Mouse (Mus musculus) megakaryocyte, adult 5-6 weeks (primary cell): ENCODE data around the gene Zbtb44. TPM values are rescaled to one million over a fixed set of nuclear protein-coding genes. Genes with fewer than 3 reads are reported as not detected.

Experiments
- ATAC-seq: 2 replicates; pipeline ENCODE4 v1.8.0; 2016; ENCODE audit warnings: mild to moderate bottlenecking, inconsistent platforms; ENCODE audit not compliant: poor library complexity, severe bottlenecking
- total RNA-seq, 2 experiments: library from RNA; stranded (forward) in 1 of 2; stranded (reverse) in 1 of 2; fragments of 153-499, 151-499 nt in 1 of 2; fragments of 221-1000, 200-1000 nt in 1 of 2; gene quantifications; 2 replicates each; pipeline versions ENCODE4 v1.2.3 to v1.2.4; 2015 to 2017

Zbtb44 gene
- total RNA-seq, 2 experiments from 2014 or later: 25.0 to 38.3 TPM

DNA sequence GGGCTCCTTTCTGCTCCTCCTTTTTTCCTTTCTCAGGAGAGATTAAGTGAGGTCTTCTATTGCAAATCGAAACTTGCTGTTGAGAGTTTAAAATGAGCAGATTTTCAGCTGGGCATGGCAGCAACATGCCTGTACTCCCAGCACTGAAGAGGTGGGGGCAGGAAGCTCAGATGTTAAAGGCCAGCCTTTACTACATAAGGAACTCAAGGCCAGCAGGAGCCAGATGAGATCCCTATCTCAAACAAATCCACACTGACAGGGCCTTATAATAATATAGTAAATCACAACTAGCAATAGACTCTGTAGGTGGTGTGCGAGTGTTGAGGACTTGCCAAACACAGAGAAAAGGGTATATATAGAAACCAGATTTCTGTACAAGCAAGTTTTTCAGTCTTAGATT lies 28.3 kb downstream of the Zbtb44 start:
- no peak for ATAC-seq

DNA sequence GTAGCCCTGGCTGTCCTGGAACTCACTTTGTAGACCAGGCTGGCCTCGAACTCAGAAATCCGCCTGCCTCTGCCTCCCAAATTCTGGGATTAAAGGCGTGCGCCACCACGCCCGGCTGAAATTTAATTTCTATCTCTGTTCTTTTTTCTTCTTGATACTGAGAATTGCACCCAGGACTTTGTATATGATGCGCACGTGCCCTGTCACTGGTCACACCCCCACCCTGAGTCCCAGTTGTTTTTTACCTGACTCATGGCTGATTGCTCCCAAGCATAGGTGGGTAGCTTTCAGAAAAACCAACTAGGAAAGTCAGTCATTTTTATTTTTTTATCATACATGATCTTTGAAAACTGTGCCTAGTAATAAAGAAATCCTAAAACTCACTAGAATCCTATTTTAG lies 40.3 kb downstream of the Zbtb44 start:
- no peak for ATAC-seq

DNA sequence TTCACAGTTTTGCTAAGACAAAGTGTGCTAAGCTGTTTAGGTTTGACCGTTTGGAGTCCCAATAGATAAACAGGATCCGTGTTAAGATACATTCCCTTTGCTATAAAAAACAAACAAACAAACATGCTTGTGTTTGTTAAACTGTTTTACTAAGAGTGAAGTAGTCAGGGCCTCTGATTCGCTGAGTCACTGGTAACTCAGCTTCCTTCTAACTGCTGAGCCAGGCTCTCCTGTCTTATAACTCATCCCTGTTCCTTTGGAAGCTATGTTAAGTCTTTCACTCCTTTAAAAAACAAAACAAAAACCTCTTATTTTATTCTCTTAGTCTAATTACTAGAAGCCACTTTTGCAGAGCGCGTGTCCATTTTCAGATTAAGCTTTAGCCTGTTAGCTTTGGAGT lies 41.8 kb downstream of the Zbtb44 start:
- ATAC-seq: no peak

DNA sequence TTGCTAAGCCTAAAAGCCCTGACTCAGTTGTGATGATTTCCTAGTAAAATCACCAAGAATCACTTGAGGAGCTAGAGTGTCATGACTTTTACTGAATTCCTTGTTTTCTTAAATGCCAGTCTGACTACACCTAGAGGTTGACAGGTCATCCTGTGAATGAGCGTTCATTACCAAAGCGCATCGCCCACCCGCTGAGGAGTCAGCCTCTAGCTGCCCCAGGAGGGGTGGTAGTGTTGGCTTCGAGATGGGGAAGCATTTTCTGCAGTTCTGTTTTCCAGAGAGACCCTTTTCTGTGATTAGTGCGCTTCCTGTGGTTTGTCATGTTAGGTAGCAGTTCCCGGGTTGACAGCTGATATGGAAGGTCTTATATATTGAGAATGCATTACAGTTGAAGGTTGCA lies 43.4 kb downstream of the Zbtb44 start:
- no peak for ATAC-seq

DNA sequence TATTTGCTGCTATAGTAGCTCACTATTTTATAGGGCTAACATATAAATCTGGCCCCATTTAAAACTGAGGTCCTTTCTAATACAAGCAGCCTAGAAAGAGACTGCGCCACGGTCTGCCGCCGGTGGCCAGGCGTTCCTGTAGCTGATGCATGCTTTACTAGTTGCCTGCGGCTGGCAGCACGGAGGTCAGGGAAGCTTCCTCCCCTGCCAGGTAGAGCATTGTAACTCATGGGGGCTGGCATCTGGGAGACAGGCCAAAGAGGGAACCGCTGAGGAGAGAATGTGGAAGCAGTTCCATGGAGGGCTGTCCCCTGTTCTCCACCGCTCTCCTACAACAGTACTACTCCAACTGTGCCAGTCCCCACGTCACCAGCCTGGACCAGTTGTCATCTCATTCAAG lies 44.4 kb downstream of the Zbtb44 start:
- no peak for ATAC-seq

DNA sequence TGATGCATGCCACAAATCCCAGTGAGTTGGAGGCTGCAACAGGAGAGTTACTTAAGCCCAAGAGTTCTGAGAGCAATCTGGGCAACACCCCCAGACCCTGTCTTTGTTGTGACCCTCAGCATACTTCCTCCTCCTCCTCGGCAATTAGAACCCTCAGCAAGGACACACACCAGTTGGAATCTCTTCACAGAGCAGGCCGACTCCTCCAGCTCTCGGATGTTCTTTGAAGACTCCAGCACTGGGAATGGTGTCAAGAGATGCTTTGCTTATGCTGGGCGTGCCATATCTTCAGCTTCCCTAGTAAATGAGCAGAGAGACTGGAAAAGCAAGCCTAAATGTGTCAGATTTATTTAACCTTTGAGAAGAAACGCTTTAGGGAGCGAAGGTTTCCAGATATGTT lies 50.3 kb downstream of the Zbtb44 start:
- no peak for ATAC-seq

DNA sequence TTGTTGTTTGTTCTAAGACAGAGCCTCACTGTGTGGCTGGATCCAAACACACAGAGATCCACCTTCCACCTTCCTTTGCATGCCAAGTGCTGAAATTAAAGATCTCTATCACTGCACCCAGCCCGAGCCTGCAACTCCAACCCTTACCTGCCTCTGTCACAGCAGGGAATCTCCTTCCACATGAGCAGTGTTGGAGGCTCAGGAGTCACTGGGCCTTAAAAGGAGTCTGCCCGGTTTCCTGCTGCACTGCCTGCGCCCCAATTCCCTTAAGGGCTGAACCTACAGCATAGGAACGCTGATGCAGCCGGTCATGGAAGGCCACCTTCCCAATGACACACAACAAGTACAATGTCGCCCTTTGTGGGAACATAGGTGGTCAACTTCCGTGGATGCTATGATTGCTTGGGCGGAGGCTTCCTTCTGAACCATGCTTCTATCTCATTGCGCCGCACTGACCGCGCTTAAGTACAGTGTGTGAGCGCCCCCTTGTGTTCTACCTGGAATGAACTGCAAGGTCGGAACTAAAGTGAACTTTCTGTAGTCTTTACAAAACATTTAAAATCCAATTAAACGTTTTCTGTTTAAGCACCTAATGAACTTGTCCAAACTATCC lies 51.7 kb downstream of the Zbtb44 start:
- peak; percentile 83 for ATAC-seq

DNA sequence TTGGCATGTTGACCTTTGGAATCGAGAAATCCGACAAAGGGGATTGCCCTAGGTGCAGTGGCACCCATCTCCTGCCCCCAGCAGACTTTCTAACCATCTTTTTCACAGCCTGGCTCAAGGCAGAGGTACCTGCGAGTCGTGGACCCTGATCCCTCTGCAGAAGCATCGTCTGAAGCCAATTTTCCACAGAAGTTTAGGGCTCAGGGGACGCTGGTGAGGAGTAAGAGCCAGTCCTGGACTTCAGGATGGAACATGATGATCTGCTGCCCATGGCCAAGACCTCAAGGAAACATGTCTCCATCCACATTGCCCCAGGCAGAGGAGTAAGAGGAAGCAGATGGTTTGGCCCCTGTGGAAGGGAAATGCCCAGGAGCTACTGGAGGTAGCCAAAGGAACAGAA lies 52.3 kb downstream of the Zbtb44 start:
- ATAC-seq: no peak

DNA sequence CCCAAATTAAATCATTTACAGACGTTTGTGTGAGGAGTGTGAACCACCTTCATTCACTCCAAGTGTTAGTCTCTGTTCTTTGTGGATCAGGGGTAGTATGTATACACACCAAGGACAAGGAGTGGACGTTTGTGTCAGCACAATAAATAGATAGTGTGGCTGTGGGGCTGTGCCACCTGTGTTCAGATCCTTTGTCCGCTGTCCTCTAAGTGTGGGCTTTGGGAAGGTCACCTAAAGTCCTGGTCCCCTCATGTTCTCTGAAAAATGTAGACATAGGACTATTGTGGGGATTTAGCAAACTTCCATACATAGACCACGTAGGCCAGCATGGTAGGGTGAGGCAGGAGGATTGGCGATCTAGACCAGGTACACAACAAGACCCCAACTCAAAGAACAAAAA lies 55.1 kb downstream of the Zbtb44 start:
- ATAC-seq: no peak

DNA sequence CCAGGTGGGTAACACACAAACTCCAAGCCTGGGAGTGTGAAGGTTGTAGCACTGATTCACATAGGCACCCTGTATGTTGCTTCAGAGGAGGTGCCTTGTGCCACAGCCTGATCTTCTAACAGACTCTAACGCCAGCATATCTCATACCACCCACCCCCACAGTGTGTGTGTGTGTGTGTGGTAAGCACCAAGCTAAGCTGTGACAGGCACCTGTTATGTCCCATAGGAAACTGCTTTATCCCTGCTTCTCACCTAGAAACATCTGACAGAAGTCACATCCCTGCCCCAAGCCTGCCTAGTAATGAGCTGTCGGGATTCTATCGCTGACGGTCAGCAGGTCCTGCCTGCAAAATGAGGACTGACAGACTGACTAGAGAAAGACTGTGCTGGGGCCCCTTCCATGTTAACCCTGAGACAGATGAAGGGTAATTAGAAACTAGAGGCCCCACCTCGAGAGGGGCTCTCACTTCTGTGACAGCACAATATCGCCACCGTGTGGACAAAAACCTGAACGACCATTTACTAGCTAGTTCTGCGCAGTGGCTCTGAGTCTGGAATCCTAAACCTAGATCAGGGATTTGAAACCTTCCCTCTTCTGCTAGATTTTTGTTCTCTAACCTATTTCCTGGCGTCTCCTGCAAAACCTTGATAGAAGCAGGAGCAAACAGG lies 55.8 kb downstream of the Zbtb44 start:
- peak; percentile 68 for ATAC-seq

DNA sequence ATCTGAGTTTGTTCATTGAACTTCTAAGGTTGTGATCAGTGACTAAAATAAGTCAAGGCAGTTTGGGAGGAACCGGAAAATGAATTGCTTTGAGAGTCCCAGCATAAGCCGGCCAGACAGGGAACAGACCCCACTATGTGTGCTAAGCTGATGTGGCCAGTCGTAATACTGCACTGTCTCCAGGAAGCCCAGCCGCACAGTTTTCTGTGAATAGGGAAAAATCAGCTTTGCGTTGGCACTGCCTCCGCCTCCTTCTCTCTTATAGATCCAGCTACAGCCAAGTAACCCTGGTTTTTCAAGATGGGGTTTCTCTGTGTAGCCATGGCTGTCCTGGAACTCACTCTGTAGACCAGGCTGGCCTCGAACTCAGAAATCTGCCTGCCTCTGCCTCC lies 56.3 kb downstream of the Zbtb44 start:
- no peak for ATAC-seq

DNA sequence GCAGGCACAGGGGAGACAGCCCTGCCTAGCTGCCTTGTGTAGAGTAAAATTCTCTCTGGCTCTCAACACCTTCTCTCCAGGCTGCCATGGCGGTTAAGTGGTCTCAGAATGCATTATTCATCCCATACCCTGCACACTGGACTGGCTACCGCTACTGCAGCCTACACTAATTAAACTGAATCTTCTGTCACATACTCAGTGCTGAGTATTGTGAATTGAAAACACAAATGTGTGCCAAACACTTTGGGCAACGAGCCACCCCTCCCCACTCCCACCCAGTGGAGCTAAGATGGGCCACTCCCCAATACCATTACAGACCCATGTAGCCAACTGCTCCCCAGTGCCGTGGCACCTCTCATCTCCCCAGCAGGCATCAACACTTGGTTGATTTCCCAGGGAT lies 57.0 kb downstream of the Zbtb44 start:
- ATAC-seq: no peak

DNA sequence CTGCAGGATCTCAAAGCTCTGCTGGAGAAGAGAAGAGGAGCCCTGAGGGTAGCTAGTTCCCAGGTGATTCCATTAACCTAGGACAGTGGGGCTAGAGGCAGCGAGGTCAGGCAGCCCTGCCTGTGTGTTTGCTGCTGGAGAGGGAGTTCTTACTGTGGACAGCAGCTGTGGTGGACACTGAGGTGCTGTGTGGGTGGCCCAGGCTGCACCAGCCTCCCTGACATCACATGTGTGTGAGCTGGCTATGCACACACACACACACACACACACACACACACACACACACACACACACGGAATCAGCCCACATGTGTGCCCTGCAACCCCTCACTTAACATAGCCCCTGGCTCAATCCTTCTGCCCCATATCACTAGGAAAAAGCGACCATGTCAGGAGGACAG lies 57.7 kb downstream of the Zbtb44 start:
- no peak for ATAC-seq

DNA sequence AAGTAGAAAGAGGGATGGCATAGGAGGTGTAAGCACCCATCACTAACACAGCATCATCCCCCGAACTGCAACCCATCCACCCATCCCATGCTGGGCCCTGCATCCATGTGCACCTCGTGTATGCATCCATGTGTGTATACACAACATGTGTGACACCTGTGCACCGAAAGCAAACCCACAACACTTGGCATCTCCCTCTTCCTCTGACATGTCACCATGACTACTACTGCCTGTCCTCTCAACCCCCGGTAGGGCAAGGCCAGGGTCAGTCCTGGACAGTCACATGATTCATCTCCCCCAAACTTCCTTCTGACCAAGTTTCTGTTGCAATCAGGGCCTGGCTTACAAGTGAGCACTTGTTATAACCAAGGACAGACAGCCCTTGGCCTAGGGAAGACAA lies 58.4 kb downstream of the Zbtb44 start:
- no peak for ATAC-seq

DNA sequence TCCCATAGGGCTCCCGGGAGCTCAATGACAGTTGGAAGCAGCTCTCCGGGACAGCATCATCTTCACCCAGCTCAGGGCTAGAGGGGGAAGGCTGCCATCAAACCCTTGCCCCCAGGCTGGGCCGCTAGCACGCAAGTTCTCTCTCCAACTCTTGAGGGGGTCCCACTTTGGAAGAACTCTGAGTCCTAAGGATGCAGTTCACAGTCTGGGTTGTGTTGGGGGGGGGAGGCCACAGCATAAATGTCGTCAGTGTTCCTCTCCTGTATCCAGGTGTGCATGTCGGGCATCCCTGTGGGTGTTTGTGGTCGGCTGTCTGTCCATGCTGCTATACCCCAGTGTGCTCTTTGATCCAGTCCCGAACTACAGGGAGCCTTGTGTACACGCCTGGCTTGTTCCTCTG lies 59.1 kb downstream of the Zbtb44 start:
- ATAC-seq: no peak

DNA sequence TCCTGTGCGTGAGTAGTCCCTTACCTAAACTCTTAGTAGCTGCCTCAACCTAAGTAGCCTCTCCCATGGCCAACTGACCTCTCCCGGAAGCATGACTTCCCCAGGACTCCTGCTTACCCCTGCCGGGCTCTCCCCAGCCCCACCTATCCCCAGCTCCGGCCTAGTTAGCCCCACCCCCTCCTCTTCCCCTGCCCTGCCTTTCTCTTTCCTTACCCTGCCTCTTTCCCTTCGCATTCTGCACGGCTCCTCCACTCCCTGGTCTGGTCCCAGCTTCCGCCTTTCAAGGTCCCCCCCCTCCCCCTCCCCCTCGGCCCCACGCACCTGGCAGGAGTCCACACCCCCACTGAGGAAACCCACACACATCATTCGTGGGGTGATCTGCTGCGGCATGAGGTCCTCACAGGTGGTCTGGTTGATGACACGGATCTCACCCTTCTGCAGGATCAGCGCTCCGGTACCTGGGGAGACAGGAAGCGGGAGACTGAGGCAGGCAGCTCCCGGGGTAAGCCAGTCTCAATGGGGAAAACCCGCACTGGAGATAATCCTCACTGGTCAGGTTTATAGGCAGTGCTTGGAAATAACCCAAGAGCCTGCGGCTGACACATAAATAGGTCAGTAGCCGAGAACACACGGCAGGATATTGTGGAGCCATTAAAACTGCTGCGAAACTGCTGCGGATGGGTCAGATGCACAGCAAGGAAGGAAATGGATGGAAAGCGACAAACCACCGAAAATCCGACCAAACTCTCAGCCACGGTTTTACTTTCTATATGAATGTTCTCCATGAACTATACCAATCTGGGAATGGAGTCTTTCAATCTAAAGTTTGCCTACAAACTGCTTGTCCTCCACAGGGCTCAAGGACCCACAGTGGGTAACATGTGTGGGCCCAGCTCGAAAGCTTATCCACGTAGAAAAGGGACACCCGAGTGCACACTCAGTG lies 59.9 kb downstream of the Zbtb44 start:
- no peak for ATAC-seq

DNA sequence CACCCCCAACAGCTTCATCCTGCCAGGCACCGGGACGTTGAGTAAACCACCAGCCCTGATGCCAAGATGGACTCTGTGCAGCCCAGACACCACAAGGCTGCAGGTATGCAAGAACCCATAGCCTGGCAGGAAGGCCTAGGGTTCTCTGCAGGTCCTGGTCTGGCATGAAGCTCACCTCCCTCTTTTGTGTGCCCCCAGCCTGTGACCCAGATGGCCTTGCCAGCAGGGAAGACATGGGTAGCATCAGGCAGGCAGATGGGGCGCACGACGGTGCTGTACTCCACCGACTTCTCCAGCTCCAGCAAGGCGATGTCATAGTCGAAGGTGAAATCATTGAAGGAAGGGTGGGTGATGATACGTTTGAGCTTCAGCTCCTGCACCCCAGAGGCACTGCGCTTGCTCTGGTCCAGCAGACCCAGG lies 60.7 kb downstream of the Zbtb44 start:
- ATAC-seq: no peak

DNA sequence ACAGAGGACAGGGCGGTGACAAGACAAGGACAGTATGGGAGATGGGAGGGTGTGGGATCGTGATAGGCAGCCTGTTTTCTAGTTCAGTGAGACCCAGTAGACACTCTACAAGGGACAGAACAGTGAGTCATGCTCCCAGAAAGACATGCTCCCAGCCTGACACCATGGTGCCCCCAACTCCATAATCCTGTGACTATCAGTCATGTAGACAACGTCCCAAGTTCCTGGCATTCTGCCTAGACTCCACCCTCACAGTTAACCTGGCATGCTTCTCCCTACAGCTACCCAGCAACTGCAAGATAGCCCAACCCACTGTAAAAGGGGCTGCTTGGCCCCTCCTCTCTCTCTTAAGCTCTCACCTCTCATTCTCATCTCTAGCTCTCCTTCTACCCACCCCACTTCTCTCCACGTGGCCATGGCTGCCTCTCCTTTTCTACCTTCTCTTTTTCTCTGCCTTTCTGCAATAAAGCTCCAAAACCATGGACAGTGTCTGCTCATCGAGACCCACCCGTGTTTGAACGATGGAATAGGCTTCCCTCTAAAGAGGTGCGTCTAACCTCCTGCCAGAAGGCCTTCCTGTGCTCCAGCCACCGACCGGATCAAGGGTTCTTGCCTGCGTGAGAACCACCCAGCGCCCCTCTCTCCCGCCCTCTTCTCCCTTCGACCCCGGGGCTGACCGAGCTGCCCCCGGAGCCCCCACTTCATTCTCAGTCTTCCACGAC lies 61.8 kb downstream of the Zbtb44 start:
- ATAC-seq: no peak

DNA sequence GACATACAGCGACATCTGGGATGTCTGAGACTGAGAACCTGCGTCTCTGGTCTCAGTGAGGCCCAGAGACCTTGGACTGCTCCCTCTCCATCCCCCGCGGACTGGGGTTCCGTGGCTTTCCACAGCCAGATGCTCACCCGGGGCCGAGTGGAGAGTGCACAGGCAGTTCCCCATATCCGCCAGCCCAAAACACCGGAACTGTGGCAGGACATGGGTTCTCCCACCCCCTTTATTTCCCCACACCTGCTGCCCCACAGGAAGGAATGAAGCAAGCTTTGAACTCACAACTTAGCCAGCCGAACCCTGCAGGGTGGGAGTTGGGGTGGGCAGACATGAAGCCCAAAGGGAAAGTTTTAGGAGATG lies 62.4 kb downstream of the Zbtb44 start:
- ATAC-seq: peak; percentile 49

DNA sequence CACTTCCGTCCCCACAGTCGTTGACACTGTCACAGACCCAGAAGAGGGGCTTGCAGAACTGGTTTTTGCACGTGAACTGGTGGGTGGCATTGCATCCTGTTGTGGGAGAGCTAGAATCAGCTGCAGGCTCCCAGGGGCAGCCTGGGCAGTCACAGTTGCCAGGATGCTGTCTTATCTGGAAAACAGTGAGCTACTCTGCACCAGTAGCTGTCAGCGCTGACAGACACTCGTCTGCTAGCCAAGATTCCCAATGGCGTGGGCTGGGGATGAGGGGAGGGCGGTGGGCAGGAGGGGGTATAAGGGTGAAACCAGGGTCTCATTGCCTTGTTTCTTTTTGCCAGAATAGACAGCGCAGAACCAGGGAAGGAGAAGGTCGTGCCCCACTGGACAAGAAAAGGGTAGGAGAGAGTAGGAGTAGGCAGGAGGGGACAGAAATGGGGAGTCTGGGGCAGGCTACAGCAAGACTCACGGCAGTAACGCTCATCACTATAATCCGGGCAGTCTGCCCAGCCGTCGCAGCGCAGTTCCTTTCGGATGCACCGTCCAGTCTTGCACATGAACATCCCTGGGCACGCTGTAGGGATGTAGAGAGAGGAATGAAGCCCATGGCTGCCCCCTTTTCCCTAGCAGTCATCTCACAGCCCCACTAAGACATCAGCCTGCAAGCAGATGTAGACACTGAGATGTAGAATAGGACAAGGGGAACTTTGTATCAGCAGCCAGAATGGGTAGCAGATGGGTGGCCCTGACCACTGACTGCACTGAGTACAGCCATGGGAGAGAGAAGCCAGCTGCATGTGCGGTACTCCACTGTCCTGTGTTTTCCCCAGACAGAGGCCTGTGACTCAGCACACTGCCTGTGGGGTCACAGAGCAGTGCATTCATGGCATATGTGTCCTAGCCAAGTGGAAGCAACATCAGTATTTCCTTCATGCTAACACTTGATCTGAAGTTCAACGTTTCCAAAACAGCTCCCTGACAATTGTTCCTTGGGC lies 66.9 kb downstream of the Zbtb44 start:
- no peak for ATAC-seq
